Mouse (Mus musculus) heart, adult 2 months (tissue): ENCODE measurements around the gene Tmprss12. TPM values are rescaled to one million over a fixed set of nuclear protein-coding genes. Genes with fewer than 3 reads are reported as not detected.

Experiments used
- DNase-seq, 2 experiments: peaks; one replicate each; pipeline ENCODE4 v3.0.0; 2021
- H3K27ac ChIP-seq: fragments of 200-600 bp; 2 replicates; pipeline ENCODE4 v1.8.1; 2022
- H3K27me3 ChIP-seq: fragments of 200-500 bp; 2 replicates; pipeline ENCODE4 v1.6.1; 2012; ENCODE audit warnings: mild to moderate bottlenecking, low read length, inconsistent platforms, mixed read lengths; ENCODE audit not compliant: control insufficient read depth, insufficient read depth
- H3K36me3 ChIP-seq: fragments of 200-500 bp; 2 replicates; pipeline ENCODE4 v1.6.1; 2012; ENCODE audit warnings: low read length, inconsistent platforms; ENCODE audit not compliant: control insufficient read depth, insufficient read depth
- H3K4me1 ChIP-seq: fragments of 200-500 bp; 2 replicates; pipeline ENCODE4 v1.6.1; 2011; ENCODE audit warnings: low read length; ENCODE audit not compliant: control insufficient read depth, insufficient read depth
- H3K4me3 ChIP-seq: fragments of 200-600 bp; 2 replicates; pipeline ENCODE4 v1.8.1; 2022
- H3K79me2 ChIP-seq: fragments of 200-500 bp; replicated peaks from 2 replicates; pipeline ENCODE4 v1.6.1; 2012; ENCODE audit warnings: mild to moderate bottlenecking, inconsistent platforms, low read length, moderate library complexity, mixed read lengths; ENCODE audit not compliant: control insufficient read depth, insufficient read depth
- H3K9ac ChIP-seq: fragments of 200-500 bp; 2 replicates; pipeline ENCODE4 v1.6.1; 2012; ENCODE audit warnings: low read depth, mild to moderate bottlenecking, control low read depth, inconsistent platforms, low read length, mixed read lengths
- CTCF ChIP-seq: fragments of 200-600 bp; IDR thresholded peaks from 2 replicates; pipeline ENCODE4 v1.8.1; 2022; ENCODE audit warnings: antibody characterized with exemption, mild to moderate bottlenecking, moderate library complexity
- EP300 ChIP-seq: fragments of 200-500 bp; IDR thresholded peaks from 2 replicates; pipeline ENCODE4 v1.6.1; 2011; ENCODE audit warnings: low read depth, low read length, control low read depth; ENCODE audit not compliant: insufficient read depth
- POLR2A ChIP-seq: fragments of 200-500 bp; IDR thresholded peaks from 2 replicates; pipeline ENCODE4 v1.6.1; 2011; ENCODE audit warnings: mild to moderate bottlenecking, low read depth, low read length, control low read depth; ENCODE audit not compliant: insufficient read depth
- whole genome bisulfite sequencing: fragments of 180-500 bp; shearing (Covaris S2); methylation state at CpG from one replicate; pipeline ENCODE4 v1.1.7; 2018; 5-methylcytosine and 5-hydroxymethylcytosine counted together
- intact Hi-C: fragments of 180-260 bp; cut with DNase I; formaldehyde crosslinking; loops from one replicate; pipeline ENCODE4 v1.15.1; 2025
- long read RNA-seq: library from polyadenylated mRNA; stranded (forward); transcript quantifications from one replicate; pipeline ENCODE4 v2.0.0, GENCODE M21; 2021
- polyA plus RNA-seq: library from polyadenylated mRNA; depleted of rRNA; stranded (reverse); fragments of >200 nt; gene quantifications from 2 replicates; pipeline ENCODE4 v1.2.3, GENCODE M21; 2012; rRNA removed
- total RNA-seq, 2 experiments: library from RNA; stranded (reverse); gene quantifications; 2 replicates each; pipeline ENCODE4 v1.2.3; 2021

Gene Tmprss12
- not detected for total RNA-seq
- polyA plus RNA-seq, result not detected in 2 replicates
- long read RNA-seq, result 0 reads

DNA sequence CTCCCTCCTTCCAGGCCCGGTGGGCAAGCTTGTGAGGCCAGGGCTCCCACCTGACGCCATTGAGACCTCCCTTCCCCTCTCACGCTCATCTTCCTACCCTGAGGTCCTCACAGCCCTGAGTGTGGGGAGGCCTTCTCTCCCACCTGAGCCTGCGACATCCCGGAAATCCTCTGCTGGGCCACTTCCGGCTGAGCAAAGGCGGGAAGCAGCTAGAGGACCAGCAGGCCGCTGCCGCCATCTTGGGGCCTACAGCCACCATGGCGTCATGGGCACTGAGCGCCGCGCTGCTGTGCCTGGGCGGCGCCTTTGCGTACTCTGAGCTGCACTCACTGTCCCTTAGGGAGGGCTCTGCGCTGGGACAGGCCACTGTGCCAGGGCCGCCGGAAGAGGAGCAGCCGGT is at the start of gene Tmprss12:
Tmprss12 (plus strand) TSS at position 212 of the 400 bp plus-strand sequence.
- intact Hi-C loops, result no loop called here
- Histone ChIP-seq H3K27me3 (no peaks in the 10 kb centered on the region), H3K9ac (no peak within 1 kb of the TSS), H3K79me2 (no peaks in the 10 kb centered on the region), H3K4me1 (no peaks in the 10 kb centered on the region), H3K27ac (no peak within 1 kb of the TSS), H3K36me3 (no peaks in the 10 kb centered on the region), H3K4me3 (no peak within 1 kb of the TSS)
- WGBS, result 93% methylated on average over 18 of the region's 20 CpGs
- DNase-seq, result no peak
- TF ChIP-seq EP300, result no peak
- no peak for TF ChIP-seq CTCF
- no peak for TF ChIP-seq POLR2A

- Histone ChIP-seq H3K27me3 (no peaks in the 10 kb centered on the region), H3K4me1 (peaks cover 6% of the 10 kb centered on the region), H3K9ac (no peak overlapping the region), H3K4me3 (no peak overlapping the region), H3K36me3 (peaks cover 17% of the 10 kb centered on the region), H3K79me2 (peaks cover 1% of the 10 kb centered on the region), H3K27ac (no peak overlapping the region)
- TF ChIP-seq EP300 (no peak), POLR2A (no peak), CTCF (no peak)
- intact Hi-C loops, result no loop called here
- 65% methylated on average over 14 of the region's 14 CpGs for WGBS
- no peak for DNase-seq
Measured at GRCm38 (mm10) chr15:100231616-100232525, 48.8 kb upstream of the Tmprss12 start.

- H3K4me1 ChIP-seq, result peaks cover 6% of the 10 kb centered on the region
- peaks cover 4% of the 10 kb centered on the region for H3K79me2 ChIP-seq
- no peak overlapping the region for H3K9ac ChIP-seq
- peaks cover 26% of the 10 kb centered on the region for H3K36me3 ChIP-seq
- H3K27me3 ChIP-seq, result no peaks in the 10 kb centered on the region
- no peak for DNase-seq
- intact Hi-C loops, result no loop called here
- 91% methylated on average over 12 of the region's 12 CpGs for WGBS
- no peak for TF ChIP-seq EP300
- TF ChIP-seq CTCF, result no peak
- no peak for TF ChIP-seq POLR2A
- H3K4me3 ChIP-seq, result no peak overlapping the region
- no peak overlapping the region for H3K27ac ChIP-seq
Measured at GRCm38 (mm10) chr15:100235208-100235965, 45.2 kb upstream of the Tmprss12 start.

- 36% methylated on average over 6 of the region's 6 CpGs for WGBS
- H3K9ac ChIP-seq, result peak overlapping the region; percentile 1; the same call in 1 of the 2 replicates
- DNase-seq, result no peak
- peaks cover 6% of the 10 kb centered on the region for H3K4me1 ChIP-seq
- peak overlapping the region; percentile 10 for H3K27ac ChIP-seq
- H3K4me3 ChIP-seq, result no peak overlapping the region
- H3K36me3 ChIP-seq, result peaks cover 19% of the 10 kb centered on the region
- H3K27me3 ChIP-seq, result no peaks in the 10 kb centered on the region
- TF ChIP-seq EP300, result no peak
- TF ChIP-seq CTCF, result no peak
- intact Hi-C loops, result no loop called here
- peaks cover 6% of the 10 kb centered on the region for H3K79me2 ChIP-seq
Measured at GRCm38 (mm10) chr15:100236952-100237351, 43.7 kb upstream of the Tmprss12 start.

GRCm38 (mm10) chr15:100241780-100242179 is 38.9 kb upstream of the Tmprss12 start:
- Histone ChIP-seq H3K27me3 (no peaks in the 10 kb centered on the region), H3K79me2 (peaks cover 6% of the 10 kb centered on the region; the same call in 1 of the 2 replicates), H3K27ac (no peak overlapping the region), H3K9ac (no peak overlapping the region), H3K4me1 (peaks cover 6% of the 10 kb centered on the region), H3K36me3 (peaks cover 13% of the 10 kb centered on the region), H3K4me3 (no peak overlapping the region)
- intact Hi-C loops, result no loop called here
- 79% methylated on average over 6 of the region's 6 CpGs for WGBS
- DNase-seq, result no peak
- no peak for TF ChIP-seq POLR2A
- TF ChIP-seq CTCF, result no peak
- TF ChIP-seq EP300, result no peak

DNA sequence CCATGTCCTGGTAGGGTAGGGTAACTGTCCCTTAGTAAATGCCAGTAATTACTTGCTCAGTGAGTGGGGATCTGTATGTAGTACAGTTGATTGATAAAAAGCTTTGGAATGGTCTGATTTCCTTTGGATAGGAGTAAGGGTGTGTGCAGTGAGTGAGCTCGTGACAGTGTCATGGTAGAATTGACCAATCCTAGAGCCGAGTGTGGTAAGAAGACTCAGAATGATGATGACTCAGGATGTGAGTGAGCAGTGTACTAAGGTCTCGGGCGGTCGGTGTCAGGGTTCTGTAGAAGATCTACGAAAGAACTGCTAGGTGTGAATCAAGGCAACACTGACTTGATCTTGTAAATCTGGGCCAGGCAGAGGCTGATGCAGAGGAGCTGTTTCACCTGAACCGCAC is 34.7 kb upstream of the Tmprss12 start:
- TF ChIP-seq POLR2A (no peak), CTCF (no peak), EP300 (no peak)
- Histone ChIP-seq H3K27me3 (no peaks in the 10 kb centered on the region), H3K79me2 (peaks cover 1% of the 10 kb centered on the region; the same call in 1 of the 2 replicates), H3K9ac (no peak overlapping the region), H3K4me3 (no peak overlapping the region), H3K4me1 (no peaks in the 10 kb centered on the region), H3K36me3 (peaks cover 7% of the 10 kb centered on the region), H3K27ac (no peak overlapping the region)
- DNase-seq, result no peak
- intact Hi-C loops, result no loop called here
- 95% methylated on average over 7 of the region's 7 CpGs for WGBS
